Mouse (Mus musculus): Measurements from ENCODE around the gene Ascc1. TPM values are rescaled to one million over a fixed set of nuclear protein-coding genes. Genes with fewer than 3 reads are reported as not detected.
"Not testable (repeated sequence)": the region's sequence is repeated elsewhere in the genome, so short reads cannot be mapped to it uniquely, and the experiment has no call there.

The Ascc1 gene
- polyA plus RNA-seq, 1 experiment, result 99.2 TPM

DNA sequence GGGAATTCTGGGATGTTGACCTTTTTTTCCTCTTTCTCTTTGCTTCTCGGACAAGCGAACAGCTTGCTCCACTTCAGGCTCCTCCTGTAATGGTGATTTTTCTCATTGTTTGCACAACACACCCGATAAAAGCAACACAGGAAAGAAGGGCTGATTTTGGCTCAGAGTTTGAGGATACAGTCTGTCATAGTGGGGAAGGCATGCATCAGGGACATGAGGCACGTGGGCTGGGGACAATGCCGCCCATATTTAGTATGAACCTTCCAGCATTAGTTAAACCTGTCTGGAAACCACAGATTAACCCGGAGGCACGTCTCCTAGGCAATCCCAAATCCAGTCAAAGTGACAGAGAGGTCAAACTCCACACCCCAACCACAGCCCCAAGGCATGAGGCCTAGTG, 134.3 kb downstream of the Ascc1 start:
- TF ChIP-seq POLR2A (IDR thresholded peaks at IDR 0.05; ENCODE audit: control insufficient read depth, low read depth, low read length) (no peak), CTCF (IDR thresholded peaks at IDR 0.05; ENCODE audit: control insufficient read depth, insufficient read depth, insufficient replicate concordance, low read depth, low read length) (no peak)
- no peaks in the 10 kb centered on the region for H3K27me3 ChIP-seq (ENCODE audit: control insufficient read depth, insufficient read depth, low read length)
- peaks cover 7% of the 10 kb centered on the region for H3K4me1 ChIP-seq (ENCODE audit: control insufficient read depth, insufficient read depth, low read length)
- H3K36me3 ChIP-seq (ENCODE audit: control insufficient read depth, insufficient read depth, low read length), result no peaks in the 10 kb centered on the region
- no peak overlapping the region for H3K27ac ChIP-seq (ENCODE audit: control insufficient read depth, insufficient read depth, low read depth, low read length)
- H3K4me3 ChIP-seq (ENCODE audit: control insufficient read depth, low read depth, low read length), result no peak overlapping the region

DNA sequence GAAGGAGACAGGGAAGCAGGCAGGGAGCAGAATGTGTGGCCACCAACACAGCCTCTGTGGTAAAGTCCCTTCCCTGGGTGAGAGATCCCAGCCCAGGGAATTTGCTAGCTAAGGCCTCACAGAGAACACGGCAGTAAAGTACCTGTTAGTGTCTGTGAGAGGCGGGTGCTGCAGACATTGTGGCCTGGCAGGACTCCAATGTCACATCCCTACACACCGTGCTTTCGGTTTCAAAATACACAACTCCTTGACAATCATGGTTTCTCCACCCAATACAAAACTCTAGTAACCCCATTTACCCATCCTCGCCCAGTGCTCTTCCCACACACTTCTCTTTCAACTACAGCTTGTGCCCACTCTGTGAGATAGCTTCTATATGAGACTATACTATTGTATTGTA, 136.1 kb downstream of the Ascc1 start:
- Histone ChIP-seq H3K4me1 (ENCODE audit: control insufficient read depth, insufficient read depth, low read length) (peaks cover 7% of the 10 kb centered on the region), H3K4me3 (ENCODE audit: control insufficient read depth, low read depth, low read length) (no peak overlapping the region)
- TF ChIP-seq POLR2A (IDR thresholded peaks at IDR 0.05; ENCODE audit: control insufficient read depth, low read depth, low read length) (no peak), CTCF (IDR thresholded peaks at IDR 0.05; ENCODE audit: control insufficient read depth, insufficient read depth, insufficient replicate concordance, low read depth, low read length) (no peak)

DNA sequence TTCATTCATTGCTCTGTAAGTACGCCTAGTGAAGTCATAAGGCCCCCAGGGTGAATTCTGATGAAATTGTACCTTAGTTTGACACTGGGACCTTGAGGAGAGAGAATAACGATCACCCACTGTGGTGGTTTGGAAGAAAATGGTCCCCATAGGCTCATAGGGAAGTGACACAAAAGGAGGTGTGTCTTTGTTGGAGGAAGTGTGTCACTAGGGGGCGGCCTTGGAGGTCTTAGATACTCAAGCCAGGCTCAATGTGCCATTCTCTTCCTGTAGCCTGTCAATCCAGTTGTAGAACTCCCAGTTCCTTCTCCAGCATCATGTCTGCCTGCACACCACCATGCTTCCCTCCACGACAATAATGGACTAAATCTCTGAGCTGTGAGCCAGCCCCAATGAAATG, 138.1 kb downstream of the Ascc1 start:
- H3K27me3 ChIP-seq (ENCODE audit: control insufficient read depth, insufficient read depth, low read length), result no peaks in the 10 kb centered on the region
- no peak for TF ChIP-seq POLR2A (IDR thresholded peaks at IDR 0.05; ENCODE audit: control insufficient read depth, low read depth, low read length)
- TF ChIP-seq CTCF (IDR thresholded peaks at IDR 0.05; ENCODE audit: control insufficient read depth, insufficient read depth, insufficient replicate concordance, low read depth, low read length), result no peak
- H3K27ac ChIP-seq (ENCODE audit: control insufficient read depth, insufficient read depth, low read depth, low read length), result no peak overlapping the region
- H3K36me3 ChIP-seq (ENCODE audit: control insufficient read depth, insufficient read depth, low read length), result no peaks in the 10 kb centered on the region
- no peaks in the 10 kb centered on the region for H3K4me1 ChIP-seq (ENCODE audit: control insufficient read depth, insufficient read depth, low read length)
- H3K4me3 ChIP-seq (ENCODE audit: control insufficient read depth, low read depth, low read length), result no peak overlapping the region

More for the DNA sequence above, 136.1 kb downstream of the Ascc1 start:
- Histone ChIP-seq H3K36me3 (ENCODE audit: control insufficient read depth, insufficient read depth, low read length) (no peaks in the 10 kb centered on the region), H3K27me3 (ENCODE audit: control insufficient read depth, insufficient read depth, low read length) (no peaks in the 10 kb centered on the region), H3K27ac (ENCODE audit: control insufficient read depth, insufficient read depth, low read depth, low read length) (no peak overlapping the region)

DNA sequence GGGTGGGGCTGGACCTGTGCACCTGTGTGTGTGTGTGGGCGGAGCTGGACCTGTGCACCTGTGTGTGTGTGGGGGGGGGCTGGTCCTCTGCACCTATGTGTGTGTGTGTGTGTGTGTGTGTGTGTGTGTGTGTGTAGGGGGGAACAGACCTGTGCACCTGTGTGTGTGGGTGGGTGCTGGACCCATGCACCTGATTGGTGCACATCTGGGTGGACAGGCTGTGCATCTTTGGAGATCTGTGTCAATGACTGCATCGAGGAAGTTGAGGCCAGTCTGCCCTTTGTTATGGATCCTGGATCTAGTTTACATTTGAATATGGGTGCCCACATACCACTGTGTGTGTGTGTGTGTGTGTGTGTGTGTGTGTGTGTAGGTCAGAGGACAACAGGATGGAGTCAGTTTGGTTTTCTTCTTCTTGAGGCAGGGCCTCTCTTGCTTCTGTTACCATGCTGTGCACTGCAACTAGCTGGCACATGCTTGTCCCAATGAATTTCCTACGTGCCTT, 139.1 kb downstream of the Ascc1 start:
- TF ChIP-seq CTCF (IDR thresholded peaks at IDR 0.05; ENCODE audit: control insufficient read depth, insufficient read depth, insufficient replicate concordance, low read depth, low read length), result no peak
- no peak for TF ChIP-seq POLR2A (IDR thresholded peaks at IDR 0.05; ENCODE audit: control insufficient read depth, low read depth, low read length)
- Histone ChIP-seq H3K27me3 (ENCODE audit: control insufficient read depth, insufficient read depth, low read length) (no peaks in the 10 kb centered on the region), H3K36me3 (ENCODE audit: control insufficient read depth, insufficient read depth, low read length) (no peaks in the 10 kb centered on the region), H3K4me3 (ENCODE audit: control insufficient read depth, low read depth, low read length) (no peak overlapping the region), H3K4me1 (ENCODE audit: control insufficient read depth, insufficient read depth, low read length) (no peaks in the 10 kb centered on the region), H3K27ac (ENCODE audit: control insufficient read depth, insufficient read depth, low read depth, low read length) (no peak overlapping the region)

DNA sequence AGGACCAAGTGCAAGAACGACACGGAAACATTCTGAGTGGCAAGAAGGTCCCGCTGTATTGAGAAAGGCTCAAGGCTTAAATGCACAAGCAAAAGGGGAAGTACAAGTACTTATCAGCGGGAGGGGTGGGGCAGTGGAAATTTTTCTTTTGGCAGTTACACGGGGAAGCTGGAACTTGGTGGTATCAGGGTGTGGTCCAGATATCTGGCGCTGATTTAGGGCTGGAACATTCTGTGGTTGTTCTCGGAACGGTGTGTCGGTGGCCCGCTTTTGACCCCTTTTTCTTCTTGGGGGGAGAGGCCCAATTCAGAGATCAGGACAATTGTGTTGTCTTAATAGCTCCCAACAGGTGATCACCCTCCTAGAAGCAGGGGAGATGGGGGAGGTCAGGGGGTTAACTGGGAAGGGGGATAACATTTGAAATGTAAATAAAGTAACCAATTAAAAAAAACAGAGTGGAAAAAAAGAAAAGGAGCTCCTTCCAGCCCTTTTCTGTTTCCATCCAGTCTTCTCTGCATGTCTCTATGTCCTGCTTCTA, 145.0 kb downstream of the Ascc1 start:
- not testable (repeated sequence) for H3K4me3 ChIP-seq (ENCODE audit: control insufficient read depth, low read depth, low read length); H3K4me1 ChIP-seq (ENCODE audit: control insufficient read depth, insufficient read depth, low read length); H3K27ac ChIP-seq (ENCODE audit: control insufficient read depth, insufficient read depth, low read depth, low read length); H3K27me3 ChIP-seq (ENCODE audit: control insufficient read depth, insufficient read depth, low read length); H3K36me3 ChIP-seq (ENCODE audit: control insufficient read depth, insufficient read depth, low read length)

DNA sequence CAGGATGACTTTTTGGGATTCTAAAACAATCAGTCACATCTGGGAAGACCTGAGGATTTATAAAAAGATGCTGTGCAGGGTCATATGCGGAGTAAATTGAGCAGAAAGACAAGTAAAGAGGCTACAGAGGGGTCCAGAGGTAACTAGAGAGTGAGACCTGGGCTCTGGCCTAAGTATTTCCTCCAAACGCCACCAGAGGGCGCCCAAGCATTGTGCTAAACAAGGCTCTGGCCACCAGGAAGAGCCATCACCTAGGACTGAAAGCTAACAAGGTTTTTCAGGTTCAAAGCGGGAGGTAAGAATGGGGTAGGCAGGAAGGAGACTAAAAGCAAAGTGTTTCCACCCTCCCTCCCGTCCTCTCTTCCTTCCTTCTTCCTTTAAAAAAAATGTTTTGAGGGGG, 145.5 kb downstream of the Ascc1 start:
- H3K36me3 ChIP-seq (ENCODE audit: control insufficient read depth, insufficient read depth, low read length), result no peaks in the 10 kb centered on the region
- H3K4me3 ChIP-seq (ENCODE audit: control insufficient read depth, low read depth, low read length), result no peak overlapping the region
- no peaks in the 10 kb centered on the region for H3K27me3 ChIP-seq (ENCODE audit: control insufficient read depth, insufficient read depth, low read length)
- TF ChIP-seq CTCF (IDR thresholded peaks at IDR 0.05; ENCODE audit: control insufficient read depth, insufficient read depth, insufficient replicate concordance, low read depth, low read length), result peak; percentile 91
- TF ChIP-seq POLR2A (IDR thresholded peaks at IDR 0.05; ENCODE audit: control insufficient read depth, low read depth, low read length), result no peak
- no peak overlapping the region for H3K27ac ChIP-seq (ENCODE audit: control insufficient read depth, insufficient read depth, low read depth, low read length)
- no peaks in the 10 kb centered on the region for H3K4me1 ChIP-seq (ENCODE audit: control insufficient read depth, insufficient read depth, low read length)

Other genes with a start within 250 kb of the Ascc1 start
- 47.0 and 47.7 TPM in 2 replicates for gene Dnajb12, start 123.2 kb upstream of the Ascc1 start, polyA plus RNA-seq (2012; rRNA removed)
- gene Ddit4, start 51.0 kb upstream of the Ascc1 start, polyA plus RNA-seq (2012; rRNA removed), result 19.9 and 23.0 TPM in 2 replicates
- gene Anapc16, start 330 bp downstream of the Ascc1 start, polyA plus RNA-seq (2012; rRNA removed), result 41.3 and 42.5 TPM in 2 replicates
- gene Spock2, start 103.4 kb downstream of the Ascc1 start, polyA plus RNA-seq (2012; rRNA removed), result 50.8 and 63.9 TPM in 2 replicates
- 0.34 and 0.52 TPM in 2 replicates for gene Chst3, start 216.5 kb downstream of the Ascc1 start, polyA plus RNA-seq (2012; rRNA removed)

All from testis, adult 2 months (tissue).